Mouse (Mus musculus) heart, adult 10 weeks (tissue): ENCODE data around the gene Slain2. TPM values are rescaled to one million over a fixed set of nuclear protein-coding genes. Genes with fewer than 3 reads are reported as not detected.

Experiments
- polyA plus RNA-seq: library from polyadenylated mRNA; stranded (reverse); fragments of 350-450 nt; fragmentation: Illumina TruSeq; extraction: RNeasy Lipid Tissue Mini Kit (QIAGEN cat#74804); gene quantifications from one replicate; pipeline ENCODE4 v1.2.3, GENCODE M21; 2014; ENCODE audit warnings: low read depth, low replicate concordance

Slain2 gene
- 92.0 TPM for polyA plus RNA-seq

GRCm38 (mm10) chr5:72913648-72914557 lies at the start of gene Slain2:
Slain2 (plus strand) TSS chr5:72914304.

GRCm38 (mm10) chr5:72868091-72868875 lies 45.8 kb upstream of the Slain2 start, which contains the start of gene Tec:
Tec (minus strand) TSS chr5:72868483.

GRCm38 (mm10) chr5:72974602-72975001 lies 60.5 kb downstream of the Slain2 start, which contains the start of gene Gm10135:
Gm10135 (minus strand) TSS chr5:72974702.

GRCm38 (mm10) chr5:73006784-73007581 lies 92.9 kb downstream of the Slain2 start, which contains the start of gene Slc10a4:
Slc10a4 (plus strand) TSS chr5:73006883.

Other genes with a start within 250 kb of the Slain2 start
- not detected for gene Txk, start 161.5 kb upstream of the Slain2 start, polyA plus RNA-seq
- 15.8 TPM for gene Tec, start 45.8 kb upstream of the Slain2 start, polyA plus RNA-seq
- gene Gm10135, start 60.4 kb downstream of the Slain2 start, polyA plus RNA-seq, result not detected
- not detected for gene Slc10a4, start 92.6 kb downstream of the Slain2 start, polyA plus RNA-seq